Mouse (Mus musculus) mature B cell (primary cell): ENCODE measurements around the gene Tmem59.

Experiments
- in situ Hi-C: fragments of 300-500 bp; cut with MboI; formaldehyde crosslinking; loops from 2 replicates; pipeline ENCODE4 v1.14.3; 2019

The Tmem59 gene

GRCm38 (mm10) chr4:107178182-107178829 lies at the start of gene Tmem59:
TSS of gene Tmem59 (plus strand) at chr4:107178399.
- in situ Hi-C loops, result no loop called here

DNA sequence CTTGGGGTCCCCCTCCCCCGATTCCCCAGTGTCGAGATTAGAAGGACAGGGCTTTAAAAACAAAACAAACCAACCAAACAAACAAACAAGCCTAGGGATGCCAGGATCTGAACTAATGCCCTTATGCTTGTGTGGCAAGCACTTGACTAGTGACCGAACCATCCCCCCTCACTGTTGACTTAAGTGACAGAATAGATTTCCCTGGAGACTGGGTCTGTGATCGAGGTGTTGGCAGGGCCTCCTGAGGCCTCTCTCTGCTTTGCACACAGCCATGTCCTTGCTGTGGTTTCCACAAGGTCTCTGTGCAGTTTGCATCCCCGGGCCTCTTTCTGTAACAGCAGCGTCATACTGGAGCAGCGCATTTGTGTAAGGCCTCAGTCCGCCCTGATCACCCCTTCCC lies 48.8 kb upstream of the Tmem59 start:
- in situ Hi-C loops, result no loop called here

DNA sequence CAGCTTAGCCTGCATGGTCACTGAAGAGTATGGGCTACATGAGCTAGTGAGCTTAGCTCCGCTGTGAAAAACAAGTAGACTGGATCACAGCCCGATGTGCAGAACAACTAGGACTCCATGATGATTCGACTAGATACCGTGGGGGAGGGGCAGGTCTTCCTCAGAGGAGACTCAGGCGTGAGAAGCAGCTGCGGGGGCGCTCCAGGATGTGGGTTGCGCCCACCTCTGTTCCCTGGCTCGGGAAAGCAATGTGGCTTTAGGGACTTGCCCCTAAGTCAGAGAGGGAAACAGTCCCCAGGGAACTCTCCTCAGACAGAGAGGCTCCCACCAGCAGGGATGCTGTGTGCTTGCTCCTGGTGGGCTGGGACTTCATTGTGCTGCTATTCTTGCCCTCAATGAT lies 47.7 kb upstream of the Tmem59 start:
- in situ Hi-C loops, result no loop called here

DNA sequence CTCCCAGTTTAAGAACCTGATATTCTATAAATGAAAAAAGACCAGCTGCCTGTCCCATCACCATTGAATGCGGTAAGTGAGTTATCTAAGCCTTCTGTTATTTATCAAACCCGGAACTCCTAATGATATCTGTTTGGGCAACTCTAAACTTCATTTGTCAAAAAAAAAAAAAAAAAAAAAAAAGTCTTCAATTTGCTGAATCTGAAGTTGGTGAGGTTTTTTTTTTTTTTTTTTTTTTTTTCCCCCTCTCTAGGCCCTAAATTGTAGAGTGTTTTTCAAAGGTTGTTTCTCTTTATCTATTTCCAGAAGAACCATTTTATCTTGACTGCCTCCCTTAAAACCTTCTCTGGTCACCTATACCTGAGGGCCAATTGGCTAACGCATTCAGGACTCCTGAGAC lies 43.3 kb upstream of the Tmem59 start:
- in situ Hi-C loops, result no loop called here

DNA sequence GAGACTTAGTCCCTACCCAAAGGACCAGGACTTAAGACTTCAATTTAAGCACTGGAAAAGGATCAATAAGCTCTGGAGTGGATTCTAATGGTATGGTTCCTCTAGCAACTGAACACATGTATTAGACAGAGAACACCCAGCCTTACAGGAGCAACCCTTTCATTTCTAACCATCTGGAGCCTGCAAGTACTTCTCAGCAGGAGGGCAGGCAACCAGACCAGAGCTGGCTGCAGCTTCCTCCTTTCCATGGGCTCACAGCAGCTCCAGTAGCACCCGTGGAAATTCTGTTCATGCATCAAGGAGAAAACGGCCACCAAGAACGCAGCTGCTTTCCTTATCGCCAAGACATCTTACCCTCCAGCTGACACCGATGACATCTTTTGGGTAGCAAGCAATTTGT lies 42.5 kb upstream of the Tmem59 start:
- in situ Hi-C loops, result no loop called here

DNA sequence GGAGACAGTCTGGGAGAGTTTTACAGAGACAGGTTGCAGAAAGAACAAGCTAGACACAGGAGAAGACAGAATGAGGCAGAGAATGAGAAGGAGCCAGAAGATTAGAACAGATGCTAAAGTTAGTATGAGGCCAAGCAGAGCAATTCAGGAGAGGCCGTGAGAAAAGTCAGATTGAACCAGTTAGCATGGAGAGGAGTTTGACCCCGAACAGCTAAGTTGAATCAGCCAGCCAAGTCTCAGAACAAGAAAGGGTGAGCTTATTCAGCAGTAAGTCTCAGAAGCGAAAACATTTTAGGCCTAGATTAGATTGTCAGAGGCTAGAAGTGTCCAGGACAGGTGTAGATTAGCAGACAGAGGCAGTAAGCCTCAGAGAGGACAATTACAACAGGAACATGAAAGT lies 41.7 kb upstream of the Tmem59 start:
- in situ Hi-C loops, result no loop called here

DNA sequence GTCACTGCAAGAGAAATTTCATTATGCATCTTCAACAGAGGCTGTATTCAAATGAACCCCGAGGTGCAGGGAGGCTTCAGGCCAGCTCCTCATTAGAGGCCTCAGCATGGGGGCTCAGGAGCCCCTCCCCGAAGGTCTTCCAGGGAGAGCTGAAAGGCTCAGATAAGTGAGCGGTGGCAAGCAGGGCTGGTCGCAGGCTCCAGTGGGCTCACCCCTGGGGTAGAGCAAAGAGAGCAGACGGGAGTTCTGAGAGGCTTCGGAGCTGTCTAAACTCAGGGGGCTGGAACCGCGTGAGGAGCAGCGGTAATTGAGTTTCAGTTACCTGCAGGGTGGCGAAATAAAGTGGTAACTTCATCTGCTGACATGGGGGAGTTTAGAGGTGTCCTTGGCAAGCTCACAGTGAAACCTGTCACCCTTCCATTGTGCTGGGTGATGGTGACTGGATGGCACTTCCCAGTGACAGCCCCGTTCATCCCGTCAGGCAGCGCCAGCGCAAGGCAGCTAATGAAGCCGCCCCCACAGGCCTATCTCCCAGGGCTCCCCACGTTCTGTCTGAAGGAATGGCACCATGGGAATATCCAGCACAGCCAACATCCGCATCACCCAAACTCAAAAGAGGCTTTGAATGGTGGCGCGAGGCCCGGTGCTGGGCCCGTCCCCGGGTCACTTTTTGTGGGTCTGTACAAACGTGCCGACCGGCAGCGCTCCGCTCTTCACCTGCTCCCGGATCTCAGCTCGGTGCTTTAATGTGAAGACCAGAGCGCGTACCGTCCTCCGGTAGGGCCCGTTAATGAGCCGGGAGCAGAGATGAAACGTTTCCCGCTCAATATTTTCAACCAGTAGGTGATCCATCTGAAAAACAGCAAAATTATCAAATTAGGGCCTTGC lies 39.0 kb upstream of the Tmem59 start:
- in situ Hi-C loops, result no loop called here

DNA sequence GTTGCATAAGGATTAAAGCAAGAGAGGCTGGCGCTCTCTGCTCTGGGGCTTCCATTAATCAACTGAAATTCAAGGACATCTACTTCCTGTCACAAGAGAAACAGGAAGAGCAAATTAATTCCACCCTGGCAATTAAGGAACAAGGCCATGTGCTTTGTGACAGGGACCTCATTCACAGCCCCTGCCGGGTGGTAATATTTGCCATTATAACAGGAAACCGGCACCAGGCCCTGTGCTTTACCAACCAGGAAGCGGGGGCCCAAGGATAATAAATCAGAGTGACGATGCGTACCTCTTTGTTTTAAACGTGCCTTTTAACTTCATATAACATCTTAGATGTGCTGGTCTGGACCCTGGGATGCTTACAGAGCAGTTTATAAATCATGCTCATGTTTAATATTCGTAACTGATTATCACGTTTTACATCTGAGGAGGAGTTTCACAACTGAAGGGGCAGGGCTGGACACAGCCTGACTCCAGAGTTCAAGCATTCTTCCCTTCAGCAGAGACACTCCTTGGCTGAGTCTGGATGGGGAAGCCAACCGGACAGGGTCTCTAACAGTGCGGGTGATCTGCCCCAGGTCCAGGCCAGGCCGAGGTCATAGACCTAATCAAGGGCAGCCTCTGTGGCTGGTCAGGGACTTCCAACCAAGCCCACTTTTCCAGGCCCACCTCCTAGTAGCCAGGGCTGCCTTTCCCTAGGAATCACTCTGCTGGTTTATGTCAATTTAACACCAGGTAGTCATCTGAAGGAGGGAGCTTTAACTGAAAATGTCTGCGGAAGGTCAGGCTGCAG lies 38.2 kb upstream of the Tmem59 start:
- in situ Hi-C loops, result no loop called here

GRCm38 (mm10) chr4:107143511-107143910 lies 34.7 kb upstream of the Tmem59 start:
- in situ Hi-C loops, result no loop called here

DNA sequence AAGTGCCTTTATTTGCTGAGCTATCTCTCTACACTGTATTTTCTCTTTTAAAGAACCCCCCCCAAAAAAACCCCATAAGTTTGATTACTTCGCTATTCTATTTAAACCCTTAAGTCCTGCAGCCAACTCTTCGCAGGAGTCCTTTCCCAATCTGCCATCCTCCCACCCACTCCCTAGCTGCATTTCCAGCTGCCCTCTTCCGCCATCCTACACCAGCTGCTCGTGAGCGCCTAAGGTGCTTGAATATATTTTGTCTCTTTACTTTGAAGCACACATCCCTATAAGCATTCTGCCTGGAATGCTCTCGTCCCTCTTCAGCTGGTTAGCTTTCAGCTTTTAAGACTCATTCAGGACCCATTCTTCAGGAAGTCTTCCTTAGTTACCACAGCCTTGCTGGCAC lies 27.2 kb upstream of the Tmem59 start:
- in situ Hi-C loops, result loop anchor here (25.0 kb wide), 1 partner anchor 314 kb away; no protein-coding TSS in a partner anchor

DNA sequence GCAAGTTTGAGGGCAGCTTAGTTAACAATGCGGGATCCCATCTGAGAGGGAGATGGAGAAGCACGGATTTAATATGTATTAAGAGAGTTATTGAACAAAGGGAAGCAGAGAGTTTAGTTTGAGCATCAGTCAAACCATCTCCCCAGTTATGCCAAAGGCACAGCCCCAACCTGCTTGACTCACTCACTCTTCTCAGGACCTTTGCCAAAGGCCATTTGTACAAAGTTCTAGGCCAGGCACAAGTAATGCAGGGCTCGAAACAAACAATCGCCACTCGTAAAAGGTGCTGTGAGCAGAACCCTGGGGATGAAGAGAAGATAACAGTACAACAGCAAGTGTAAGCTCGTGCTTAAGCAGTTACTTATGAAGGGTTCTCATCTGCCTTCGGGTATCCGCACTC lies 25.6 kb upstream of the Tmem59 start:
- in situ Hi-C loops, result loop anchor here (25.0 kb wide), 1 partner anchor 315 kb away; no protein-coding TSS in a partner anchor

DNA sequence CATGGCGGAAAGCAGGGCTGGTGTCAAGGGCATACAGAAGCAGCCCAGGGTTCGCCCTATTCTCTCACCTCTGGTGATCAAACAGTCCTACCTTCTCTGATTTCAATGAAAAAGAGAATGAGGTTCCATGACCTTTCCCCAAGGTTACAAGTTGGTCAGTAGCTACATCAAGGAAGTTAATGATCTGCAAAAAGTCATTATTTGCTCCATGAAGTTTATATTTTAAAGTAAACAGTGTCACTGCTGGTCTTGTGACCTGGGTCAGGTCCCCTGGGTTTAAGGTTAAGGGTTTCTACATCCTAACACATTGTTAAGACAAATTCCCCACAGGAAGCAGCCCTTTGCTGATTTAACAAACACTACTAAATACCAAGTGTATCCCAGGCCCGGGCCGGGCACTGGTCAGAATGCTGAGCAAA lies 21.2 kb upstream of the Tmem59 start:
- in situ Hi-C loops, result loop anchor here (25.0 kb wide), 1 partner anchor 320 kb away; no protein-coding TSS in a partner anchor

DNA sequence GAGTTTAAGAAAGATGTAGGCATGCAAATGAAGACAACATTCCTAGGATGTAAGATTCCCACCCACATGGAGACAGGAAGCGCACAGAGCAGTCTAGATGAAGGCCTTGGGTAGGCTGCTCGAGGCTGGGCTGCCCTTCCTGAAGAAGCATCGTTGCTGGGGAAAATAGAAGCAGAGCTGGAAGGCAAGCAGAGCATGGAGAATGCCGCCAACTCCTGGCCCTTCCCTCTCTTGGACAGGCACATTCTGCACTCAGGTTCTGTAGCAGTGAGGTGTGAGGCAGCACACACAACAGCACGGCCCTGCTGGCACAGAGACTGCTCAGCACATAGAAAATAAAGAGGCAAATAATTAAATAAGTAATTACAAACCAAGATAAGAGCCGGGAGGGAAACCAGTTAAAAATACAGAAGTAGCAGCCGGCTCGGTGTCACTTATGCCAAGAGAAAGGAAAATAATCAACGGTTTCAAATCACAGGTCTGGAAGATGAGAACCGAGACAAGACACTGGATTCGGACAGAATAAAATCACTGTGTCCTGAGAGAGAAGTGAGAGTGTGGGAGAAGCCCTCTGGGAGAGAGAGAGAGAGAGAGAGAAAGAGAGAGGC lies 18.9 kb upstream of the Tmem59 start:
- in situ Hi-C loops, result loop anchor here (25.0 kb wide), 1 partner anchor 322 kb away; no protein-coding TSS in a partner anchor

DNA sequence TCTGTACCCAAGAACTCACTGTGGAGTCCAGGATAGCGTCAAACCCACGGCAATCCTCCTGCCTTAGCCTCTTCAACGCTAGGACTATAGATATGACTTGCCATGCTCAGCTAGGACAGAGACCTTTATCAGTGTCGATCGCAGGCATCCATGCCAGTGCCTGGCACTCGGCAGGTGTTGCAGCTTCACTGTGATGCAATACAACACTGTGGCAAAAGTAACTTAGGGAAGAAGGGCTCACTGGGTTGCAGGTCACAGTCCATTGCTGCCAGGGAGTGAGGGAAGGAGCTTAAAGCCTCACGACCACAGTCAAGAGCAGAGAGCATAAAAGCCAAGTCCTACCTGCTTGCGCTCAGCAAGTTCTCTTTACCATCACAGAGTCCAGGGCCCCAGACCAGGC lies 18.0 kb upstream of the Tmem59 start:
- in situ Hi-C loops, result loop anchor here (25.0 kb wide), 1 partner anchor 323 kb away; no protein-coding TSS in a partner anchor

- in situ Hi-C loops, result loop anchor here (25.0 kb wide), 1 partner anchor 326 kb away; no protein-coding TSS in a partner anchor
Observed at GRCm38 (mm10) chr4:107163341-107163740, 14.9 kb upstream of the Tmem59 start.

DNA sequence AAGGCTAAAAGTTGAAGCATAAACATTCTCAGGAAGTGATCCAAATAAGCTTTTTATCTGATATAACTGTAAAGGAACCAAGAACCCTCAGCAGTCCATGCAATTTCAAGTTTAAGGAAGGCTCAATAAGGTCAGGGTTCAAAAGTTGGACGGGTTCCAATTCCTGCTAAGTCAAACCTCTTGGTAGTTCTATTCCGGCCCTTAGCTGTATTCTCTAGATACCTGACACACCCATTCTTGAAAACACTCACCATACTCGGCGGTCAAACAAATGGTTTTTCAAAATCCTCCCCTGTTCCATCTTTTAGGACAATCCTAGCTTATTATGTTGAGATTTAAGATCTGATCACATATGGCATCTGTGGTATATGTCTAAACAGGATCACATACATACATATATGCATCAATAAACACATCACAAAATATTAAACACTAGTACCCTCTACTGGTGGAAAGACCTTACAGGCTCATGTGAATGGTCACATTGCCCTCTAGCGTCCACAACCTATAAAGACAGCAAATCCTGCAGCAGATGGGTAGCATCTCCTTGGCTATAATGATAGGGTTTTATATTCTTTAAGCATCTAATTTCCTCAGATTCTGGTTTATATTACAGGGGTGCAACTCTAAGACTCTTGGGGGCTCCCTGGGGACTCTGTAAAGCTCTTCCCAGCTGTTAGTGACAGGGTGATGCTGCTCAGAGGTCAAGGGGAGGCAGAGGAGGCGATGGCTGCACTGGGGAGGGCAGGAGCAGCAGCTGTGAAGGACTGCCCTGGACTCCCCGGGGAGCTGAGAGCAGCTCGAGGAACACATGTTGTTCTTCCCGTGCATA lies 14.2 kb upstream of the Tmem59 start:
- in situ Hi-C loops, result loop anchor here (25.0 kb wide), 1 partner anchor 327 kb away; no protein-coding TSS in a partner anchor

DNA sequence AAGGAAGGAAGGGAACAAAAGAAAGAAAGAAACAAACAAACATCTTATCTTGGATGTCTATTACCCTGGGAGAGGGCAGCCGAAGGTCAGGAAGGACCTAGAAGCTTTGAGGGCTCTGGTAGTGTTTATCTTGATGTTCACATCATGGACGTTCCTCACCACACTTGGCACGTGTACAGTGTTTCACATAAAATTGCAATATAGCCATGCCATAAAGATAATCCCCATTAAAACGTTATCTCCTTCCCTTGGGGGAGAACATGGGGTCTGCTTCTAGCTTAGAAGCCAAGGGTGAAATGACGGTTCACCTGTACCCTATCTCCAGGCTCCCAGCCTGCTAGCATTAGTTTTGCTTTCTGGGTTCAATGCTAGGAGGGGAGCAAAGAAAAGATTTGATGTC lies 11.5 kb upstream of the Tmem59 start:
- in situ Hi-C loops, result loop anchor here (25.0 kb wide), 1 partner anchor 329 kb away; no protein-coding TSS in a partner anchor

- in situ Hi-C loops, result loop anchor here (25.0 kb wide), 1 partner anchor 330 kb away; no protein-coding TSS in a partner anchor
Observed at GRCm38 (mm10) chr4:107167798-107168197, 10.4 kb upstream of the Tmem59 start.

GRCm38 (mm10) chr4:107177506-107177905 lies 693 bp upstream of the Tmem59 start:
- in situ Hi-C loops, result no loop called here

DNA sequence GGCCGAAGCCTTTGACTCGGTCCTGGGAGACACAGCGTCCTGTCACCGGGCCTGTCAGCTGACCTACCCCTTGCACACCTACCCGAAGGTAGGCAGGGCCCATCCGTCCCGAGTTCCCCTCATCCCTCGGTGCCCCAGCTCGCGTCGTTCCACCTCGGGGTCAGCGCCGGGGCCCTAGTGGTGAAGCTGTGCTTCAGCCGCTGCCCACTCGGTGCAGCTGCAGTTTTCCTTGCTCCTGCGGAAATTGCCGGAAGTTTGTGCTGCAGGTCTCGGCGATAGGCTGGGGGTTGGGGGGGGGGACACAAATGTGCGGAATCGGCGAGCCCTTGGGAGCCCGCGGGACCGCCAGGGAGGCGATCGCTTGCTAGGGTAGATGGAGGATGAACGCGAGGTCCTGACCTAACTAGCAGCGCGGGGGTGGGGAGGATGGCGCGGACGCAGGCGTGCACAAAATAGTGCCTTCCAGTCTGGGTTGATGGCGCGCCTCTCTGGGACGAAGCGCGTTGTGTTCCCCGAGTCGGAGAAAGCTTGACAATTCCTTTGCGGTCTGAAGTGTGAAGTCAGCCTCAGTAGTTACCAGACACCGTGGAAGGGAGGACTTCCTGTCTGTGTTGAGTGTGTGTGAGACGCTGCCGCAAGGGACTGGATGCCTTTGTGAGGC lies 761 bp downstream of the Tmem59 start, which contains the start of gene Tceanc2:
Gene Tceanc2, minus strand, starts transcription at position 287 of the 661 bp plus-strand sequence.
- in situ Hi-C loops, result no loop called here
